Mouse (Mus musculus) ES-Bruce4 (cell line): Measurements from ENCODE around the gene Rhobtb3.

Experiments
- CTCF ChIP-seq: IDR thresholded peaks from one replicate; pipeline ENCODE4 v1.8.1; 2011; ENCODE audit warnings: low read depth, low read length
- EP300 ChIP-seq: IDR thresholded peaks from 2 replicates; pipeline ENCODE4 v1.6.1; 2011; ENCODE audit warnings: low read depth, low read length; ENCODE audit not compliant: insufficient read depth
- POLR2A ChIP-seq: IDR thresholded peaks from one replicate; pipeline ENCODE4 v1.8.1; 2011; ENCODE audit warnings: low read length; ENCODE audit not compliant: insufficient read depth

DNA sequence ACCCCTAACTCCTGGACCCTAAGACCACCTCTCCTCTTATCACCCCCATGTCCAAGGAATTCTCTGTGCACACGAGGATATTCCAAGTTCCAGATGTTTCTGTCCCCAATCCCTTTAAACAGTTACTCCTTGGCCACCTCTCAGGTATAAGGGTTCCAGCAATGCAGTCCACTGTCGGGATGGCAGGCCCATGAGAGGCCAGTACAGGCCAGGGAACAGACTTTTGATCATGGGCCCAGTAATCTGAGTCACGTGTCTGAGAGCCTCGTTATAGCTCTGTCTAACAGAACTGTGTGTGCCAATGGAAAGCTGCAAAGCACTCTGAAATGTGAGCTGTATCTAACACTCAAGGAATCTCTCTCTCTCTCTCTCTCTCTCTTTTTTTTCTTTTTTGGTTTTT, 29.6 kb downstream of the Rhobtb3 start:
- TF ChIP-seq CTCF (no peak), POLR2A (no peak), EP300 (no peak)
